Mouse (Mus musculus): ENCODE data around the gene Iqcn. TPM values are rescaled to one million over a fixed set of nuclear protein-coding genes. Genes with fewer than 3 reads are reported as not detected.

Gene Iqcn
- polyA plus RNA-seq, 1 experiment from 2014 or later: not detected

DNA sequence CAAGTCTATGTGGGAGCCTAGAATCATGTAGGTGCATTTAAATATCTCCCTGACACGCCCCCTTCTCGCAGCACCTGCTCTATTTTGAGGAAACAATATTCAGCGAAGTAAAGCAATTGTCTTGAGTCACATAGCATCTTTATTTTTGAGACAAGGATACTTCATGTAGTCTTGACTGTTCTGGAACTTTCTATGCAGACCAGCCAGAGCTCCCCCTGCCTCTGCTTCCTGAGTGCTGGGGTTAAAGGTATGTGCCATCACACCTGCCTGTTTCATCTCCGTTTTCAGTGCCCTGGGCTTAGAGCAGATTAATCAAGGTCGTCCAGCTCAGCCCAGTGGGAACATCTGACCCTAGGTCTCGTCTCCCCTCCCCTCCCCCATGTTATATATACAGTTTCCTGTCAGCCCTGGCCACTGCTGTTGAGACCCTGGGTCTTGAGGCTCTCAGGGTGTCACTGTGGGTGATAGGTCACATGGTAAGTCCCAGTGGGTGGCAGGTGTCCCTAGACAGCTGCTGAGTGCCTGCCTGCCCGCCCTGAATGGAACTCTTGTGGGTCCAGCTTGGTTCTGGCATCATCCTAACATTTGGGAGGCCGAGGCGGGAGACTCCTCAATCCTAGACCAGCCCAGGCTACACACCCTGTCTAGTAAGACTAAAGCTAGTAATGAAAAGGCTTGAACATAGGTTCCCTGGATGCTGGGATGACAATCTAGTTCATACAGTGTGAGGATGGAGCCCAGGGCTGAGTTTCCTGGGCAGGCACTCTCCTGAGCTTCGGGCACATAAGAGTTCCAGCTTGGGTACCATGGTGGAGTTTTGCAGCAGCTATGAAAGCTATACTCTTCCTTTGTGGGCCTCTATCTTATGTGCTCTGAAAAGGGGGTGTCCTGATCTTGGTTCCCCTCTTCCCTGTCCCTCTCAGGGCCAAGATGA lies 1.9 kb upstream of the Iqcn start:
- 0 out of 2 replicates have a peak, but pooled peaks cover 3% of the 10 kb centered on the region for H3K36me3 ChIP-seq (ENCODE audit: control insufficient read depth, insufficient read depth, low read length)
- ATAC-seq: no peak
- no peaks in the 10 kb centered on the region for H3K27me3 ChIP-seq (ENCODE audit: control insufficient read depth, insufficient read depth, low read depth, low read length)
- H3K4me2 ChIP-seq (ENCODE audit: low read length): peak overlapping the region; percentile 82
- H3K27ac ChIP-seq (ENCODE audit: low read length): peak overlapping the region; percentile 99
- WGBS: 52% methylated on average over 10 of the region's 10 CpGs
- no peaks in the 10 kb centered on the region for H3K9me3 ChIP-seq (replicated peaks; ENCODE audit: control insufficient read depth, low read length, poor library complexity, severe bottlenecking)
- peaks cover 36% of the 10 kb centered on the region for H3K4me1 ChIP-seq (ENCODE audit: control insufficient read depth, insufficient read depth, low read length)
- peak overlapping the region; percentile 98 for H3K4me3 ChIP-seq (ENCODE audit: low read depth, low read length)
- peak overlapping the region; percentile 99 for H3K9ac ChIP-seq (ENCODE audit: low read depth, low read length)

DNA sequence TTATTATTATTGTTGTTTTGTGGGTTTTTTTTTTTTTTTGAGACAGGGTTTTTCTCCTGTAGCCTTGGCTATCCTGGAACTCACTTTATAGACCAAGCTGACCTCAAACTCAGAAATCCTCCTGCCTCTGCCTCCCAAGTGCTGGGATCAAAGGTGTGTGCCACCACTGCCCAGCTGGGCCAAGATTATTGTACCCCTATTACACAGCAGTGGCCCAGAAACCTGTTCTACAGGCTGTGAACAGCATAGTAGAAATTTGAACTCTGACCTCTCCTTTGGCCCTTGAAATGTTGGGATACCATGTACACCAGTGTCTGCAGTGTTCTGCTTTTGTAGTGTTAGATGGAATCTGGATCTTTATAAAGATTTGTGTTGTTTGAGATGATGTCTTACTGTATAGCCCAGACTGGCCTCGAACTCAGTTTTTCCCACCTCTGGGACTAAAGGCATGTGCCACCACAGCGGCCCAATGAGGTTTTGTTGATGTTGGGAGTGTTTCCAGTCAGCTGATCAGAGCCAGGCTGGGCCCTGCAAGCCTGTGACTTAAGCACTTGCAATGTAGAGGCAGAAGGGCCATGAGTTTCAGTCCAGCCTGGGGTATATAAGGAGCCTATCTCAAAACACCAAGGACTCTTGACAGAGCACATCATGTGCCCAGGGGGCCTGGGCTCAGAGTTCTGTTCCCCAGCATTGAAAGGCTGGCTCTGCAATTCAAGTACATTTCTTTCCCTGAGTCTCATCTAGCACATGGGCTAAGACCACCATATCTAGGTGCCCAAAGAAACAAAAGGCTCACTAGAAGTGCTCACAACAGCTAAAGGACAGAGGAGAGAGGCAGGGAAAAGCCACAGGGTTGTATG lies 1.0 kb upstream of the Iqcn start:
- peak overlapping the region; percentile 82 for H3K4me2 ChIP-seq (ENCODE audit: low read length)
- no peaks in the 10 kb centered on the region for H3K9me3 ChIP-seq (replicated peaks; ENCODE audit: control insufficient read depth, low read length, poor library complexity, severe bottlenecking)
- no peak for ATAC-seq
- peak overlapping the region; percentile 99; the same call in 1 of the 2 replicates for H3K9ac ChIP-seq (ENCODE audit: low read depth, low read length)
- no peak overlapping the region for H3K27ac ChIP-seq (ENCODE audit: low read length)
- peak overlapping the region; percentile 4; the same call in 1 of the 2 replicates for H3K4me3 ChIP-seq (ENCODE audit: low read depth, low read length)
- 0 out of 2 replicates have a peak, but pooled peaks cover 3% of the 10 kb centered on the region for H3K36me3 ChIP-seq (ENCODE audit: control insufficient read depth, insufficient read depth, low read length)
- peaks cover 28% of the 10 kb centered on the region for H3K4me1 ChIP-seq (ENCODE audit: control insufficient read depth, insufficient read depth, low read length)
- no peaks in the 10 kb centered on the region for H3K27me3 ChIP-seq (ENCODE audit: control insufficient read depth, insufficient read depth, low read depth, low read length)
- whole genome bisulfite sequencing: 91% methylated on average over 2 of the region's 2 CpGs

DNA sequence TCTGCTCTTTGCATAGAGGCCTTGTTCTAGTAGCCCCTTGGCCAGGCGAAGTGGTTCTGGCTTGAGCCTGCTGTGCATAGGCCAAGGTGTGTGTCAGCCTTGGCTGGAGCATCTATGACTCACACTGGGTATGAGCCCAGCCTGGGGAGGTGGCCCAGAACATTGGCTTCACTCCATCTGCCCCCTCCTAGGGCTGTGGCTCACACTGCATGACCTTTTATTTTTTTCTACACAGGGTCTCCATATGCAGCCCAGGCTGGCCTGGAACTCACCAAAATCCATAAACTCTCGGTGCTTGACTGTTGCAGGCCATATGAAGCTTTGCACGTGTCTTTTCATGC lies 445 bp upstream of the Iqcn start:
- no peak overlapping the region for H3K27ac ChIP-seq (ENCODE audit: low read length)
- H3K36me3 ChIP-seq (ENCODE audit: control insufficient read depth, insufficient read depth, low read length): 0 out of 2 replicates have a peak, but pooled peaks cover 3% of the 10 kb centered on the region
- no peak for ATAC-seq
- H3K9ac ChIP-seq (ENCODE audit: low read depth, low read length): no peak overlapping the region
- H3K27me3 ChIP-seq (ENCODE audit: control insufficient read depth, insufficient read depth, low read depth, low read length): no peaks in the 10 kb centered on the region
- no peaks in the 10 kb centered on the region for H3K9me3 ChIP-seq (replicated peaks; ENCODE audit: control insufficient read depth, low read length, poor library complexity, severe bottlenecking)
- H3K4me3 ChIP-seq (ENCODE audit: low read depth, low read length): no peak overlapping the region
- H3K4me1 ChIP-seq (ENCODE audit: control insufficient read depth, insufficient read depth, low read length): peaks cover 23% of the 10 kb centered on the region
- peak overlapping the region; percentile 82; the same call in 1 of the 2 replicates for H3K4me2 ChIP-seq (ENCODE audit: low read length)
- 77% methylated on average over 3 of the region's 3 CpGs for WGBS

DNA sequence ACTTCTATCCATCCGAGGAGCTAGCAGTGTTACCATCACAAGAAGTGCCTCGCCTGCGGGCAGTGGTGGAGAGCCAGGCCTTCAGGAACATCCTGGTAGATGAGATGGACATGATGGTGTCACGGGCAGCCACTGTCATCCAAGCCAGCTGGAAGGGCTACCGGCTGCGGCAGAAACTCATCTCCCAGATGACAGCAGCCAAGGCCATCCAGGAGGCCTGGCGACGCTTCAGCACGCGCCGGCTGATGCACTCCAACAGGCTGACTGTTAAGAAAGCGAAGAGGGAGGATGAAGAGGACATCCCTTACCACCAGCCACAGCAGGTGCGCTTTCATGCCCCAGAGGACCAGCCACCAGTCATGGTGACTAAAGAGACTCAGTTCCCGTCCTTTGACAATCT lies 5.0 kb downstream of the Iqcn start:
- Histone ChIP-seq H3K27me3 (ENCODE audit: control insufficient read depth, insufficient read depth, low read depth, low read length) (no peaks in the 10 kb centered on the region), H3K27ac (ENCODE audit: low read length) (no peak overlapping the region), H3K4me2 (ENCODE audit: low read length) (no peak overlapping the region), H3K36me3 (ENCODE audit: control insufficient read depth, insufficient read depth, low read length) (0 out of 2 replicates have a peak, but pooled peaks cover 3% of the 10 kb centered on the region), H3K9me3 (replicated peaks; ENCODE audit: control insufficient read depth, low read length, poor library complexity, severe bottlenecking) (no peaks in the 10 kb centered on the region), H3K9ac (ENCODE audit: low read depth, low read length) (no peak overlapping the region), H3K4me3 (ENCODE audit: low read depth, low read length) (no peak overlapping the region), H3K4me1 (ENCODE audit: control insufficient read depth, insufficient read depth, low read length) (no peaks in the 10 kb centered on the region)
- WGBS: 91% methylated on average over 14 of the region's 14 CpGs
- no peak for ATAC-seq

DNA sequence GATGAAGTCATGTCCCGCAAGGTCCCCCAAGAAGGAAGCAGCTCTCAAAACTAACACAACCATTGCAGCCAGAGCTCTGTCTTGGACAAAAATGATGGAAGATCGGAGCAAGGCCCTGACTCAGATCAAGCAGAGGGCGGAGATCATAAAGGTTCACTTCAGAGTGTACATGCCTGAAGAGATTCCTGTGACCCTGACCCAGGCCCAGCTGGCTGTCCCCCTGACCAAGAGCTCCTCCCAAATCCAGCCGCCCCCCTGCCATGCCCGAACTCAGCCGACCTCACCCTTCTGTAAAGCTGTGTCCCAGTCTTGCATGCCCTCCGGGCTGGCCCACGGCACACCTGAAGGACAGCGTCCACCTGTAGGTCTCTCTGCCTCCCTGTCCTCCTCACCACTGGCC lies 6.5 kb downstream of the Iqcn start:
- Histone ChIP-seq H3K9me3 (replicated peaks; ENCODE audit: control insufficient read depth, low read length, poor library complexity, severe bottlenecking) (no peaks in the 10 kb centered on the region), H3K36me3 (ENCODE audit: control insufficient read depth, insufficient read depth, low read length) (0 out of 2 replicates have a peak, but pooled peaks cover under 1% of the 10 kb centered on the region), H3K27me3 (ENCODE audit: control insufficient read depth, insufficient read depth, low read depth, low read length) (no peaks in the 10 kb centered on the region), H3K4me3 (ENCODE audit: low read depth, low read length) (no peak overlapping the region), H3K9ac (ENCODE audit: low read depth, low read length) (no peak overlapping the region), H3K4me2 (ENCODE audit: low read length) (no peak overlapping the region), H3K27ac (ENCODE audit: low read length) (no peak overlapping the region), H3K4me1 (ENCODE audit: control insufficient read depth, insufficient read depth, low read length) (no peaks in the 10 kb centered on the region)
- 94% methylated on average over 9 of the region's 9 CpGs for WGBS
- ATAC-seq: no peak

DNA sequence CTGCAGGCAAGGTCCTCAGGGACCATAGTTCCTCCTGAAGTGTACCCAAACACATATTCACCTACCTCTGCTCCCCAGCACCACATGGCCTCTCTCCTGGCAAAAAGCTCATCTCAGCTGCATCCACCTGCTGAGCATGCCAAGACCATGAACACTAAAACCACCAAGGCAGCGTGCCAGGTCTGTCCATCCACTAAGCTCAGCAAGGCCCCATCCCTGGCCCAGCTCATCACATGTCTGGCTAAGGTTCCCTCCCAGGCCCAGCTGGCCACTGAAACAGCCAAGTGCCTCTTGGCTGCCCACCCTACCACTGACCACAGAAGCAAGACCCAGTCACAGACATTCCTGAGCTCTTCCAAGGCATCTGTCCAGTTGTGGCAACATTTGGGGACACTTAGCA lies 7.0 kb downstream of the Iqcn start:
- H3K4me3 ChIP-seq (ENCODE audit: low read depth, low read length): no peak overlapping the region
- no peaks in the 10 kb centered on the region for H3K4me1 ChIP-seq (ENCODE audit: control insufficient read depth, insufficient read depth, low read length)
- ATAC-seq: no peak
- no peak overlapping the region for H3K9ac ChIP-seq (ENCODE audit: low read depth, low read length)
- no peaks in the 10 kb centered on the region for H3K27me3 ChIP-seq (ENCODE audit: control insufficient read depth, insufficient read depth, low read depth, low read length)
- no peak overlapping the region for H3K4me2 ChIP-seq (ENCODE audit: low read length)
- H3K27ac ChIP-seq (ENCODE audit: low read length): no peak overlapping the region
- 82% methylated on average over 1 of the region's 1 CpGs for WGBS
- no peaks in the 10 kb centered on the region for H3K36me3 ChIP-seq (ENCODE audit: control insufficient read depth, insufficient read depth, low read length)
- H3K9me3 ChIP-seq (replicated peaks; ENCODE audit: control insufficient read depth, low read length, poor library complexity, severe bottlenecking): no peaks in the 10 kb centered on the region

DNA sequence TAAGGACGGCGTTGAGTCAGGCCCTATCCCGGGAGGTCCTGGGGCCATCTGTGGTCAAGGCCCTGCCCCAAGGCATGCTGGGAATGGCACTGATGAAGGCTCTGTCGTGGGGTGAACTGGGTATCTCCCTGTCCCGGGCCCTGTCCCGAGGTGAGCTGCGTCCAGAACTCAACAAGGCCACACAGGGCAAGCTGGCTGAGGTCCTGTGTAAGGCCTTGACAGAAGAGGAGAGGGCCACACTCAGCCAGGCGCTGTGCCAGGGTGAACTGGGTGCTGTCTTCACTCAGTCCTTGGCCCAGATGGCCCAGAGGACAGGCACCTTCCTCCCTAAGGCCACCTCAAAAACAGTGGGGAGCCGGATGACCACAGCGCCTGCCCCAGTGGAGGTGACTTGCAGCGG lies 7.8 kb downstream of the Iqcn start:
- Histone ChIP-seq H3K9ac (ENCODE audit: low read depth, low read length) (no peak overlapping the region), H3K4me3 (ENCODE audit: low read depth, low read length) (no peak overlapping the region), H3K36me3 (ENCODE audit: control insufficient read depth, insufficient read depth, low read length) (no peaks in the 10 kb centered on the region), H3K9me3 (replicated peaks; ENCODE audit: control insufficient read depth, low read length, poor library complexity, severe bottlenecking) (no peaks in the 10 kb centered on the region), H3K4me1 (ENCODE audit: control insufficient read depth, insufficient read depth, low read length) (no peaks in the 10 kb centered on the region), H3K4me2 (ENCODE audit: low read length) (no peak overlapping the region), H3K27me3 (ENCODE audit: control insufficient read depth, insufficient read depth, low read depth, low read length) (no peaks in the 10 kb centered on the region), H3K27ac (ENCODE audit: low read length) (no peak overlapping the region)
- 87% methylated on average over 11 of the region's 11 CpGs for WGBS
- ATAC-seq: no peak

DNA sequence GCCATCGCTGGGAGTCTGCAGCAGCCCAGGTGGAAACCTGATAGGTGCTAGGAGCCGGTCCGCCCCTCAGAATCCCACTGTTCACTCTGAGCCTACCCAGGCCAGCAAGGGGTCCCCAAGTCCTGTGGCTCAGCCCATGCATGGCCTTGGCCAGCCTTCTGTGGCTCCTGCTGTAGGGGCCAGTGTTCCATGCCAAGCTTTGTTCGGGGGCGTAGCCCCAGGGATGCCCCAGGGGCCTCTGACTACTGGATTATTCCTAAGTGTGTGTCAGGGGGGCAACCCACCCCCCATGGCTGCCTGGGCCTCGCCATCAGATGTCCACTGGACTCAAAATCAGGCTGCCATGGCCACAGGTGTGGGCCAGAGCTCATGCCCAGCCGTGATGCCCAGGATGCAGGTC lies 10.7 kb downstream of the Iqcn start:
- Histone ChIP-seq H3K27ac (ENCODE audit: low read length) (no peak overlapping the region), H3K27me3 (ENCODE audit: control insufficient read depth, insufficient read depth, low read depth, low read length) (no peaks in the 10 kb centered on the region), H3K4me2 (ENCODE audit: low read length) (no peak overlapping the region), H3K9me3 (replicated peaks; ENCODE audit: control insufficient read depth, low read length, poor library complexity, severe bottlenecking) (no peaks in the 10 kb centered on the region), H3K4me1 (ENCODE audit: control insufficient read depth, insufficient read depth, low read length) (no peaks in the 10 kb centered on the region), H3K36me3 (ENCODE audit: control insufficient read depth, insufficient read depth, low read length) (no peaks in the 10 kb centered on the region), H3K4me3 (ENCODE audit: low read depth, low read length) (no peak overlapping the region), H3K9ac (ENCODE audit: low read depth, low read length) (no peak overlapping the region)
- 82% methylated on average over 7 of the region's 7 CpGs for WGBS
- ATAC-seq: no peak

DNA sequence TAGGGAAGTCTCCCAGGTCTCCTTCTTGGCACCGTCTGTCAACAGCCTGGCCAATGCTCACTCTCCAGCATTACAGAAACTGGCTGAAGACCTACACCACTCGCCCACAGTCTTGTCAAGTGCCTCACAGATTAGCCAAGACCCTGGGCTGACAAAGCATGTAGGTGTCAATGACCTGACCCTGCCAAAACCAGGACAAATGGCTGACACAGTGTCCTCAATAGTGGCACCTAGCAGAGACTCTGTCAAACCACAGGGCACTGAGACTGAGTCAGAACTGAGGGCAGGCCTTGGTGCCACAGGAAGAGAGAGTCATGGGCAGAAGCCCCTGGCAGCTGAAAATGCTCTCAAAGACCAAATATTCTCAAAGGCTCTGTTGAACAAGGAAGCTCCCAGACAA lies 11.8 kb downstream of the Iqcn start:
- Histone ChIP-seq H3K4me1 (ENCODE audit: control insufficient read depth, insufficient read depth, low read length) (no peaks in the 10 kb centered on the region), H3K9me3 (replicated peaks; ENCODE audit: control insufficient read depth, low read length, poor library complexity, severe bottlenecking) (no peaks in the 10 kb centered on the region), H3K9ac (ENCODE audit: low read depth, low read length) (no peak overlapping the region), H3K27me3 (ENCODE audit: control insufficient read depth, insufficient read depth, low read depth, low read length) (no peaks in the 10 kb centered on the region), H3K4me3 (ENCODE audit: low read depth, low read length) (no peak overlapping the region), H3K27ac (ENCODE audit: low read length) (no peak overlapping the region), H3K4me2 (ENCODE audit: low read length) (no peak overlapping the region), H3K36me3 (ENCODE audit: control insufficient read depth, insufficient read depth, low read length) (no peaks in the 10 kb centered on the region)
- ATAC-seq: no peak
- WGBS: 75% methylated on average over 2 of the region's 2 CpGs

Data from midbrain, embryonic 16.5 days (tissue).